Mouse (Mus musculus) NIH3T3 (cell line): ENCODE data around the gene Hs3st2.
"Not testable (repeated sequence)": the region's sequence is repeated elsewhere in the genome, so short reads cannot be mapped to it uniquely, and the experiment has no call there.

Source experiments
- DNase-seq: peaks from one replicate; pipeline ENCODE4 v3.0.0-alpha.2; 2012; ENCODE audit warnings: low read depth

The Hs3st2 gene

GRCm38 (mm10) chr7:121391225-121391983 lies at the start of gene Hs3st2:
Gene Hs3st2, plus strand, starts transcription at chr7:121391859.
- DNase-seq, result peak; percentile 37

- DNase-seq, result no peak
Observed at GRCm38 (mm10) chr7:121348284-121348963, 43.2 kb upstream of the Hs3st2 start.

GRCm38 (mm10) chr7:121351688-121352087 lies 40.0 kb upstream of the Hs3st2 start:
- DNase-seq, result no peak

GRCm38 (mm10) chr7:121361448-121361847 lies 30.2 kb upstream of the Hs3st2 start:
- not testable (repeated sequence) for DNase-seq

DNA sequence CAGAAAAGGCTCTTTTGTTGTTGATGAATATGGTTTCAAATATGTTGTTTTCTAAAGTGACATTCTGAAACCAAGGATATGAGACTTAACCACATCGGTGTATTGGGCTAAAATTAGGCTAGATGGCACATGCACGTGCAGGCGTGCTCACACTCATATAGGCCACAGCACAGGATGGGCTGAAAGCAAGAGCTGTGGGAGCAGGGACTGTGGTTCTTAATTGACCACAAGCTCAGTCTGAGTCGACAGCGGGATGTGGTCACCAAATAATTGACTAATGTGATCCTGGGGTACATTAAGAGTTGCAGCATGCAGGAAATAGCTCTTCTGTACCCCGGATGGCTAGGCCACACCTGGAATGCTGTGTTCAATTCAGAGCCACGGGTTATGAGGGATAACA lies 26.1 kb upstream of the Hs3st2 start:
- no peak for DNase-seq

DNA sequence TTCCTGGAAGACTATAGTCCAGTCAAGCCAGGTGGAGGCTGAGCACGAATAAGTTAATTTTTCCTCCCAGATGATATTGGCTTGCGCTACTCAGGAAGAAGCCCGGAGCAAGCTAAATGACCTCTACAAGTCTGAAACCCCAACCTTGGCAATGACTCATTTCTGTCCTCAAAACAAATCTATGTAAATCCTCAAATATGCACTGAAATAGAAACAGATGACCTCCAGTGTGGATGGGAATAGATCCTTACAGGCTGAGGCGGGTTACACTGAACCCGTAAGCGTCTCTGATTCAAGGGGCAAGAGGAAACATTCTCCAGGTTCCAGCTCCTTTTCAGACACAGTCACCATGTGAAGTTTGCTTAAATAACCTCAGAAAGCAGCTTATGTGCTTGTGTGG lies 24.5 kb upstream of the Hs3st2 start:
- no peak for DNase-seq

GRCm38 (mm10) chr7:121371990-121372389 lies 19.7 kb upstream of the Hs3st2 start:
- no peak for DNase-seq

DNA sequence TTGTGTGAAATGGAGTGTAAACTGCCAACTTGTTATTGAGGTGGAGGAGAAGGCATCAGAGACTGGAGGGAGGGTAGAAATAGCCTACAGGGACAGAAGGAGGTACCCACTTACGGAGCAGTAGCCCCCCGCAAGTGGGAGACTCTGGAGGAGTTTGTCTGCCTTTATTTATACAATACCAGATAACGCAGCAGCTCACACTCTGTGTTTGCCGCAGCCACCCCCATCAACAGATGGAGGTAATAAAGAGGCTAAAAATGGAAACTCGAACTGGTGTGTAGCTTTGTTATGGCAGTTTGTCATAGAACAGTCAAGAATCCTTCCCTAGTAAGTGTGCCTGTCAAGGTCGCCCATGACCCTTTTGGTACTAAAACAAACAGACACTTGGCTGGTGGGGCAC lies 16.2 kb upstream of the Hs3st2 start:
- DNase-seq, result no peak

DNA sequence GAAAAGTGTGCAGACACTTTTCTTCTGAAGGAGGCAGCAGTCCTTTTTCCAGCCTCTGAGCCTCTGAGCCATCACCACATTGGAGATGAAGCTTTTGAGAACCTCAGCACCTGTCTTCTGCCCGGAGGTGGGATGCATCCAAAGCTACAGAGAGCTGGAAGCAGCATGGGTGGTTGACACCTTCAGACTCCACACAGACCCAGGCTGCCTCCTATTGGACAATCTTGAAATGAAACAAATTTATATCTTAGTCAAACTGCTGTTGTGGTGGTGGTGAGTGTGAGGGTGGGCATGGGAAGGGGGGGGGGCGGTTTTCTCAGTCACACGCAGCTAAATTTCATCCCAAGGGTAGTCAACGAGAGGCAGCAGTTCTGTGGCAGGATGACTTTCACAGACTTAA lies 12.7 kb upstream of the Hs3st2 start:
- no peak for DNase-seq

DNA sequence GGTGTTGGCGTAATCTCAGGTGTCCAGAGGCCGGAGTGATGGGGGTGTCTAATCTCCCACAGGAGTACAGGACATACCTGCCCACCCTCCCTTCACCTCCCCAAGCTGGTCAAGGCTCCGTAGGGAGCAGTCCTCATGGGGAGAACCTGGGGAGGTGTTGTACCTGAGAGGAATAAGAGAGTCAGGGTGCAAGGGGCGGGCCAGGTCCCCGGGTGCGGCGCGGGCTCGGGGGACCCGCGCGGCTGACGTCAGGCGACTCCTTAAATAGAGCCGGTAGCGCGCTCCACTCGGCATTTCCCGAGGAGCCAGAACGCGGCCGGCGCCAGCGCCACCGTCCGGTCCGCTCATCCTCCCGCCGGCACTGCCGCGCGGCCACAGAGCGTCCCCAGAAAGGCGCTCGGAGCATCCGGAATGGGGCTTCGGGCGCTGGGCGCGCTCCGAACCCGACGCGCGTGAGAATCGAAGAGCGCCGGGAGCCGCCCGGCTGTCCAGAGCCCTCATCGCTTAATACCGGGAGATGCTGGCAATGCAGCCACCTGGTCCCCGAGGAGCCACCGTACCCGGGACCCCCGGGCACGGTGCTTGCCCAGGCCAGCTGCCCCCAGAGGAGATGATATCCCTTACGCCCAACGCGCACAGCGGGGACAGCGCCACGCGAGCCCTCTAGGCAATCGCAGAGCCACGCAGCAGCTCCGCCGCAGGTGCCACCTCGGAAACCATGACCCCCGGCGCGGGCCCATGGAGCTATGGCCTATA lies 503 bp downstream of the Hs3st2 start:
- no peak for DNase-seq

GRCm38 (mm10) chr7:121392740-121392993 lies 1.0 kb downstream of the Hs3st2 start:
- no peak for DNase-seq

GRCm38 (mm10) chr7:121393884-121394283 lies 2.2 kb downstream of the Hs3st2 start:
- DNase-seq, result no peak

- no peak for DNase-seq
Observed at GRCm38 (mm10) chr7:121394875-121395274, 3.2 kb downstream of the Hs3st2 start.

GRCm38 (mm10) chr7:121410716-121411506 lies 19.3 kb downstream of the Hs3st2 start:
- DNase-seq, result no peak

DNA sequence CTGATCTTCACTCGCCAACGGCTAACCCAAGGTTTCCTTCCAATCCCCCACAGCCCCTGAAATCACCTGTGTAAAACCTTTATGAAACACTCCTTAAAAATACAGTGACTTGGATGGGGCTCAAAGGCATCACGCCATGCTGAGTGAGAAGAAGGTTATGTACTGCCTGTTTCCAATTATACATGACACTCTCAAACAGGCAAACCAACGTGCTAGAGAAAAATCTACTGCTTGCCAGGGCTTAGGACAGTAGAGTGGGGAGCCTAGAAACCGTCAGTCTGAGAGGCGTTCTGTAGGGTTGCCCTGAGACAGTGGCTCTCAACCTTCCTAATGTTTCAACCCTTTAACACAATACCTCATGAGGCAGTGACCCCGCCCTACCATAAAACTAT lies 19.8 kb downstream of the Hs3st2 start:
- no peak for DNase-seq

GRCm38 (mm10) chr7:121436884-121437283 lies 45.2 kb downstream of the Hs3st2 start:
- DNase-seq, result no peak

DNA sequence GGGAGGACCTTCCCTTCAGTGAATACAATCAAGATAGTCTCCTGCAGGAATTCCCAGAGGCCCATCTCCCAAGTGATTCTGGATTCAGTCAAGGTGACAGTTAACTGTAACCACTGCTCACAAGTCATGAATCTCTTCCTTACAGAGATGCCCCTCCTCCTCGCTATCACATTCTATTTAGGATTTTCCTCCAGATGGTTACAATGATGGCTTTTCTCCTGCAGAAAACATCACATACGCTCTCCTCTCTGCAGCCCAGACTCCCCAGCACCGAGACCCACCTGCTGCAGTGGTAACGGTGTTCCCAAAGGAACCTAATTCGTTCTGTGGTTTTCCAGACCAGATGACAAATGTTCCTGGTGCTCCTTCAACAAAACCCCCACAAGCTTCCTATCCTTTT lies 49.5 kb downstream of the Hs3st2 start:
- DNase-seq, result no peak

GRCm38 (mm10) chr7:121444336-121444735 lies 52.7 kb downstream of the Hs3st2 start:
- no peak for DNase-seq

- DNase-seq, result no peak
Observed at GRCm38 (mm10) chr7:121446281-121446680, 54.6 kb downstream of the Hs3st2 start.

GRCm38 (mm10) chr7:121450951-121451843 lies 59.5 kb downstream of the Hs3st2 start:
- no peak for DNase-seq

DNA sequence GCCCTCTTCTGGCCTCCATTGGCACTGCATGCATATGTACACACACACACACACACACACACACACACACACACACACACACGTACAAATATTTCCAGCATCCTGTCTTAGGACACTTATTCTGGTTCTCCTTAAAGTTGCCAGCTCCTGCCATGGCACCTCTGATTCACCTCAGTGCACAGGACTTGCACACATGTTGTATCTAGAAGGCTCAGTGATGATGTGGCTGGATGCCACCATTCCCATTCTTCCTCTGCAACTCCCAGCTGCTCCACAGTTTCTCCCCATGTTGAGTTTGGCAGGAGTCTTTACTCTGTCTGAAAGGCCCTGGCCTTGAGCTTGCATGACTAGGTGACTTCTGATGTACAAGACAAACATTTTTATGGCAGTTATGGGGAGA lies 65.1 kb downstream of the Hs3st2 start:
- DNase-seq, result no peak
